Mouse (Mus musculus): ENCODE results near the gene Crlf3. TPM values are rescaled to one million over a fixed set of nuclear protein-coding genes. Genes with fewer than 3 reads are reported as not detected.

The Crlf3 gene
- polyA plus RNA-seq (2012; ENCODE audit: low replicate concordance): 70.9 and 76.6 TPM in 2 replicates

DNA sequence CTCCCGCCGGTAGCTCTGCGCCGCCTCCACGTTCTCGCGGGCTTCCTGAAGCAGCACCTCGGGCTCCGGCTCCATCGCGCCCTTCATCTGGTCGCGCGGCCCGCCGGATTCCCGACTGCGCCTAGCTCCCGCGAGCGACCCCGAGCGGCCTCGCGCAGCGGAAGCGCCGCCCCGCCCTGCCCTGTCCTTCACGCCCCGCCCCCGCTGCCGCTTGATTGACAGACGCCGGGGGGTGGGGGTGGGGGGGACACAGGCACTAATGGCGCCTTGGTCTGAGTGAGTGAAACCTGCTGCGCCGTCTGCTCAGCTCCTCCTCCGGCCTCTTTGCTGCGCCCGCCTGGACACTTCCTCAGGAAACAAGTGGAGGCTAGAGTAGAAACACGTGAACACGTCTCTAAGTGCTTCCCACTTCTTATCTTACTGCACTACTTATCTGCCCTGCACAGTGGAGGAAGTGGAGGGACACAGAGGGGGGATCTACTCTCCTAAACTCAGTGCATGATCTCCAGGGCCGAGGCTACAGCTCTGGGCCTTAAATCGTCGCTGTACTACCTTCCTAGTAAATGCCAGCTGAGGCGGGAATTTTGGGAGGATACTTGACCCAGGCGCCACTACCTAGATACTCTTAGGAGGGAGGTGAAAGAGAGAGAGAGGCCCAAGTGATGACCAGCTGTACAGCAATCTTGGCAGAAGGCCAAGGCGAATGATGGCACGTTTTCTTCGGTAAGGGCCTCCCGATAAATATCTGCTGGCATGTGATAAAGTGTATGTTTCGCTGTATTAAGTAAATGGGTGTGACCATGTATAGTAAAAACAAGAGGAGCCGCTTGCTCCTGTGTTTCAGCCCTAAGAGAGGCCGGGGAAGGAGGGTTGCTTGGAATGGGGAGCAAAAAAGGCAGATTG lies at the start of gene Crlf3:
Gene Crlf3 (minus strand): TSS at position 166 of the 903 bp plus-strand sequence.

DNA sequence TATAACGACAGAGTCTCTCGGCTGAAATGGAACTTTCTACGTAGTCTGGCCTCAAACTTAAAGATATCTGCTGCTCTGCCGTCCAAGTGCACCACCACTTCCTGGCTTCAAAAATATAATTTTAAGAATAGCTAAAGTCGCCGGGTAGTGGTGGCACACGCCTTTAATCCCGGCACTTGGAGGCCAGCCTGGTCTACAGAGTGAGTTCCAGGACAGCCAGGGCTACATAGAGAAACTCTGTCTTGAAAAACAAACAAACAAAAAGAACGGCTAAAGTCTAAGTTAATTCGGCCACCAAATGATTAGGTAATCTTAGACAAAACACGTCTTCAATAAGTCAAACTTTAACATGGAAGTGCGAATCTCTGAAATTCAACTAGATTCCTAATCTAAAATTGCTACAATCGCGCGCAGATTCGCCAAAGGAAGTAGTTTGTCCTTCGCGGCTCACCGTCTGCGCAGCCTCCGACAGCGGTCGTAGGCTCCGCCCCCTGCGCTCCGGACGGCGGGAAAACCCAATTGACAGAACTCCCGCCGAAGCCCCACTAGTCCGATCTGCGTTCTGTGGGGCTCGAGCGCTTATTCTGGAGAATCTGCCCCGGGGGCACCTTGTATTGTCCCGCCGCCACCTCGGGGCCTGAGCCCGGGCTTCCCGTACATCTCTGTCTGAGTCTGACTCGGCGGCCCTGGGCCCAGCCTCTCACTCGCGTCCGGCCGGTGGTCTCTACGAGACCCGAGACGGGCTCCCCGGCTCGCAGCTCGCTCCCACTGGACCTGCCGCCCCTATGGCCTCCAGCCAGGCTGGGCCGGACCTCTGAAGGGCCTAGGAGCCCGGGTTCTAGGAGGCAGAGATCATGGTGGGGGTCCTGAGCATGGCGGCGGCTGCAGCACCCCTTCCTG lies 8.4 kb upstream of the Crlf3 start, which contains the start of gene Atad5:
Gene Atad5 (plus strand): TSS at position 484 of the 900 bp plus-strand sequence.

Other genes with a start within 250 kb of the Crlf3 start
- 1.00 and 3.6 TPM in 2 replicates for gene Utp6, start 118.6 kb downstream of the Crlf3 start, polyA plus RNA-seq (2012; ENCODE audit: low replicate concordance)
- 14.6 and 18.1 TPM in 2 replicates for gene Suz12, start 87.9 kb downstream of the Crlf3 start, polyA plus RNA-seq (2012; ENCODE audit: low replicate concordance)
- gene Atad5, start 8.4 kb upstream of the Crlf3 start, polyA plus RNA-seq (2012; ENCODE audit: low replicate concordance): 0.99 and 1.4 TPM in 2 replicates
- gene Tefm, start 61.2 kb upstream of the Crlf3 start, polyA plus RNA-seq (2012; ENCODE audit: low replicate concordance): 0.34 and 0.71 TPM in 2 replicates
- 7.6 and 24.5 TPM in 2 replicates for gene Adap2, start 73.1 kb upstream of the Crlf3 start, polyA plus RNA-seq (2012; ENCODE audit: low replicate concordance)
- 14.6 and 21.4 TPM in 2 replicates for gene Rnf135, start 102.9 kb upstream of the Crlf3 start, polyA plus RNA-seq (2012; ENCODE audit: low replicate concordance)
- gene Rhot1, start 128.0 kb upstream of the Crlf3 start, polyA plus RNA-seq (2012; ENCODE audit: low replicate concordance): 4.1 and 5.1 TPM in 2 replicates
- gene Rhbdl3, start 219.9 kb upstream of the Crlf3 start, polyA plus RNA-seq (2012; ENCODE audit: low replicate concordance): 0.16 and 0.97 TPM in 2 replicates

All from hematopoietic multipotent progenitor cell, adult 10-12 weeks (in vitro differentiated cells).